In genomic region chr13:44581947-44582766, GRCm38 (mm10) we compare ENCODE assay signal across 8 mouse cellular contexts.
DNase-seq lines count a peak whose midpoint lies in the region.

No protein-coding gene starts in this region.

- DNase-seq in CD4-positive helper T cell, adult 2 months (ENCODE audit: low read depth, low spot score), result peak; percentile 38
- peak; percentile 48 for DNase-seq in embryo, embryonic 11 days
- peak; percentile 30 to 44 for DNase-seq in heart, postnatal 10 days
- no peak for DNase-seq in right cerebral cortex, adult 18-20 months
- no peak for DNase-seq in right cerebral cortex, adult 2 months (ENCODE audit: low spot score in 2 of 2)
- DNase-seq in gastrocnemius, postnatal 14 days, result no peak
- no peak for DNase-seq in cerebellum, postnatal 25 days

- peaks cover 6% of the 10 kb centered on the region; the same call in 1 of the 2 replicates for H3K9me3 ChIP-seq in megakaryocyte, embryonic 14.5 days

- H3K4me1 ChIP-seq in megakaryocyte, embryonic 14.5 days, result peaks cover 91% of the 10 kb centered on the region

- peaks cover 6% of the 10 kb centered on the region for H3K36me3 ChIP-seq in megakaryocyte, embryonic 14.5 days (replicated peaks; ENCODE audit: low read length)

- no peaks in the 10 kb centered on the region for H3K27me3 ChIP-seq in megakaryocyte, embryonic 14.5 days (replicated peaks)

- peak overlapping the region; percentile 33 for H3K4me3 ChIP-seq in megakaryocyte, embryonic 14.5 days (replicated peaks)

- intact Hi-C loops in heart, postnatal 10 days (cut with DNase I), result loop anchor here (2.0 kb wide), 1 partner anchor 25 kb away; no protein-coding TSS in a partner anchor
- intact Hi-C loops in gastrocnemius, postnatal 14 days (cut with DNase I; ENCODE audit: low total_unique reads), result no loop called here

Comparison
In these comparisons a context has a peak if more than half of its experiments do, and no peak if none do; other contexts are left out.
1. DNase-seq: peak in CD4-positive helper T cell, adult 2 months (single experiment), embryo, embryonic 11 days (single experiment) and heart, postnatal 10 days (2 of 2); none in right cerebral cortex, adult 18-20 months (single experiment), right cerebral cortex, adult 2 months (0 of 2), gastrocnemius, postnatal 14 days (single experiment) and cerebellum, postnatal 25 days (0 of 2).